Comparison of ENCODE assay signal across 9 mouse cellular contexts in the genomic region with DNA sequence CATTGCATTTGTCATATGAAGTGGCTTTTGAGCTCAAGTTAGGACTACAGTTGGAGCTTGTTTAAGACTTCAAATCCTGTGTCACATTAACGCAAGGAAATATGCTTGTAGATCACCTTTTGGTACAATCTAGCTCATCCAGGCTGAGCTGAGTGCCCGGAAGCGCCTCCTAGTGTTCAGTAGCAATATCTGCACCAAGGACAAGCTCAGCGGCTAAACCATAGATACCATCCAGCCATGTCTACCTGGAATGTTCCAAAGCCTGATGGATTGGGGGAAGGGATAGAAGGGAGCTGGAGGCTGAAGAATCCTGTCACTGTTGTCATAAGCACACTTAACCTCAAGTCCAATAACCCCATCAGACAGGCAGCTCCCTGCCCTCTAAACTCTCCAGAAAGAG.
DNase-seq lines count a peak whose midpoint lies in the region; ATAC-seq and TF ChIP-seq lines count a peak whose summit lies in the region.
"Had no signal": no experiment of that assay in that cellular context is flagged by ENCODE, and none has a peak within 500 bp of the region (broad histone marks: within the 10 kb centered on the region; RNA-seq: fewer than 3 reads in every experiment).

No protein-coding gene starts in this region.

- H3K36me3 ChIP-seq in midbrain, embryonic 14.5 days (ENCODE audit: control insufficient read depth, insufficient read depth, low read length): no peaks in the 10 kb centered on the region
- H3K36me3 ChIP-seq in midbrain, embryonic 15.5 days (replicated peaks): no peaks in the 10 kb centered on the region
- H3K36me3 ChIP-seq: neural tube, embryonic 12.5 days had no signal

- H3K4me2 ChIP-seq in midbrain, embryonic 14.5 days (ENCODE audit: low read length): no peak overlapping the region
- no peak overlapping the region for H3K4me2 ChIP-seq in midbrain, embryonic 15.5 days
- H3K4me2 ChIP-seq: neural tube, embryonic 12.5 days had no signal

- H3K4me3 ChIP-seq in midbrain, embryonic 14.5 days (replicated peaks; ENCODE audit: low read depth, low read length): no peak overlapping the region
- no peak overlapping the region for H3K4me3 ChIP-seq in midbrain, embryonic 15.5 days
- no peak overlapping the region for H3K4me3 ChIP-seq in bone marrow, adult 2 months (replicated peaks; ENCODE audit: control insufficient read depth, low read depth, low read length)
- H3K4me3 ChIP-seq: neural tube, embryonic 12.5 days had no signal

- H3K27me3 ChIP-seq in midbrain, embryonic 14.5 days (ENCODE audit: control insufficient read depth, insufficient read depth, low read length): no peaks in the 10 kb centered on the region
- no peaks in the 10 kb centered on the region for H3K27me3 ChIP-seq in midbrain, embryonic 15.5 days (replicated peaks)
- H3K27me3 ChIP-seq: neural tube, embryonic 12.5 days had no signal

- no peak overlapping the region for H3K27ac ChIP-seq in midbrain, embryonic 14.5 days (replicated peaks; ENCODE audit: low read depth, low read length)
- no peak overlapping the region for H3K27ac ChIP-seq in midbrain, embryonic 15.5 days
- H3K27ac ChIP-seq in bone marrow, adult 2 months (ENCODE audit: control insufficient read depth, insufficient read depth, low read depth, low read length, poor library complexity): no peak overlapping the region
- H3K27ac ChIP-seq: neural tube, embryonic 12.5 days had no signal

- WGBS in midbrain, embryonic 14.5 days: 38% methylated on average over 4 of the region's 4 CpGs
- 37% methylated on average over 4 of the region's 4 CpGs for whole genome bisulfite sequencing in midbrain, embryonic 15.5 days
- 28% methylated on average over 4 of the region's 4 CpGs for WGBS in bone marrow, adult 2 months

- H3K4me1 ChIP-seq in midbrain, embryonic 14.5 days (ENCODE audit: control insufficient read depth, insufficient read depth, low read length): no peaks in the 10 kb centered on the region; the same call in 1 of the 2 replicates
- peaks cover 7% of the 10 kb centered on the region; the same call in 1 of the 2 replicates for H3K4me1 ChIP-seq in midbrain, embryonic 15.5 days
- no peaks in the 10 kb centered on the region for H3K4me1 ChIP-seq in bone marrow, adult 2 months (ENCODE audit: control insufficient read depth, insufficient read depth, low read length)

- DNase-seq in frontal cortex, postnatal 14 days (ENCODE audit: low spot score in 2 of 2): no peak
- DNase-seq in midbrain, embryonic 14.5 days: peak; percentile 47
- DNase-seq in spleen, postnatal 4 days (ENCODE audit: low spot score in 2 of 2): no peak
- DNase-seq in c-Kit-positive CD71-positive TER-119-positive erythroid progenitor cells, embryonic 14.5 days (ENCODE audit: low spot score): no peak

- H3K9ac ChIP-seq in midbrain, embryonic 14.5 days (replicated peaks; ENCODE audit: low read length): no peak overlapping the region
- H3K9ac ChIP-seq in midbrain, embryonic 15.5 days: no peak overlapping the region
- H3K9ac ChIP-seq: neural tube, embryonic 12.5 days had no signal

- peak; percentile 79 for ATAC-seq in frontal cortex, adult (ENCODE audit: low TSS enrichment)
- ATAC-seq in midbrain, embryonic 14.5 days (ENCODE audit: low FRiP score, low TSS enrichment): no peak
- no peak for ATAC-seq in midbrain, embryonic 15.5 days (replicated peaks)
- peak; percentile 72 for ATAC-seq in megakaryocyte, adult 5-6 weeks (ENCODE audit: poor library complexity, severe bottlenecking)

- no peaks in the 10 kb centered on the region for H3K9me3 ChIP-seq in midbrain, embryonic 14.5 days (ENCODE audit: control insufficient read depth, low read length)
- H3K9me3 ChIP-seq in midbrain, embryonic 15.5 days: no peaks in the 10 kb centered on the region
- H3K9me3 ChIP-seq: neural tube, embryonic 12.5 days had no signal

- TF ChIP-seq POLR2A in bone marrow, adult 2 months (IDR thresholded peaks at IDR 0.05; ENCODE audit: borderline replicate concordance, control insufficient read depth, low read depth, low read length): no peak

- TF ChIP-seq CTCF in bone marrow, adult 2 months (IDR thresholded peaks at IDR 0.05; ENCODE audit: control insufficient read depth, insufficient read depth, low read length): peak; percentile 61

Comparison
In these comparisons a context has a peak if more than half of its experiments do, and no peak if none do; other contexts are left out.
1. ATAC-seq: peak in frontal cortex, adult (single experiment) and megakaryocyte, adult 5-6 weeks (single experiment); none in midbrain, embryonic 14.5 days (single experiment) and midbrain, embryonic 15.5 days (single experiment).